Mouse (Mus musculus): ENCODE measurements around the gene Ctdsp2. TPM values are rescaled to one million over a fixed set of nuclear protein-coding genes. Genes with fewer than 3 reads are reported as not detected.

The Ctdsp2 gene
- polyA plus RNA-seq, 1 experiment from 2014 or later, result 33.3 TPM

DNA sequence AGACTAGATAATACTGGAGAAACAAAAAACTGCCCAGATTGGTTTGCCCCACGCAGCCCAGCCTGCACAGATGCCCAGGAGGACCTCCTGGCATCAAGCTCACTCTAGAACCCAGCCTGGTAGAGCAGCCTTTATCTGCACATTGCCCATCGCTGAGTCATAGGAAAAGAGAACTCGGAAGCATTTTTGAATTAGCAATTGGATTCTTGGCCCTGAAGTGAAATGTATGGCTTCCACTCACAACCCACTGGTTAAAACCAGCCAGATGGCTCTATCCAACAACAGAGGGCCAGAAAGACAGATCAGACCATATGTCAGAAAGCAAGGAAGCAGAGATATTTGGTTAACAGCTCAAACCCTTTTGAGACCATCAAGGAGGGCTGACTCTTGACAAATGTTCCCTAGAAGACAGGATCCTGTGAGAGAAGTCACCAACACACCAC lies 25.5 kb upstream of the Ctdsp2 start:
- H3K4me3 ChIP-seq (ENCODE audit: inconsistent target), result no peak overlapping the region
- H3K79me2 ChIP-seq (ENCODE audit: inconsistent target), result no peaks in the 10 kb centered on the region
- no peak overlapping the region for H3K27ac ChIP-seq
- no peaks in the 10 kb centered on the region for H3K36me3 ChIP-seq (ENCODE audit: inconsistent target)
- WGBS (ENCODE audit: missing documents), result 81% methylated on average over 3 of the region's 3 CpGs

DNA sequence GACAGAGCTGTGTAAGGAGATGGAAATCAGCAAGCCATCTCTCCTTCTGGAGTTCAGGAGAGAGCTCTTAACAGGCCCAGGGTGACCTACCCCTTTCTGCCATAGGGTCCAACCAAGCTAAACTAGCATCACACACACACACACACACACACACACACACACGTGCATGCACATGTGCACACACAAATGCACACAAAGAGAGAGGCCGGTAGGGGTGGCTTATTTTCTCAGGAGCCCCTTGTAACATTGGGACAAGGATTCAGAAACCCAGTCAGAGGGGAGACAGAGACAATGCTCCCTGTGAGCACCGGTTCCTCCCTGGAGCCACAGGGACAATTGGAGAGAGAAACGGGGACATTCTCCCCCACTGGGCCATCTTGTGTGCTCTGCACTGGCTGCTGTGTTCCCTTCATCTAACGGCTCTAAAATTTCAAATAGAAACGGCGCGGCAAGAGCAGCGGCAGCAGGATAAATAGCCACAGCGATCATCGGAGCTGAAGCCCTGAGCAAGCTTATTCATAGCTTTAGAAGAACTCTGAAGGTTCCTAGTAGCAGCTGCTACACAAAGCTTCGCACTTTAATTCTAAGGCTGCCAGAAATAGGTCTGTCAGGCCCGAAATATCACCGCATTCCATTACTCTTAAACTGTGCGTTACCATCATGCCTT lies 21.7 kb upstream of the Ctdsp2 start:
- 79% methylated on average over 15 of the region's 15 CpGs for WGBS (ENCODE audit: missing documents)
- H3K4me3 ChIP-seq (ENCODE audit: inconsistent target), result no peak overlapping the region
- H3K79me2 ChIP-seq (ENCODE audit: inconsistent target), result no peaks in the 10 kb centered on the region
- H3K36me3 ChIP-seq (ENCODE audit: inconsistent target), result no peaks in the 10 kb centered on the region
- no peak overlapping the region for H3K27ac ChIP-seq

DNA sequence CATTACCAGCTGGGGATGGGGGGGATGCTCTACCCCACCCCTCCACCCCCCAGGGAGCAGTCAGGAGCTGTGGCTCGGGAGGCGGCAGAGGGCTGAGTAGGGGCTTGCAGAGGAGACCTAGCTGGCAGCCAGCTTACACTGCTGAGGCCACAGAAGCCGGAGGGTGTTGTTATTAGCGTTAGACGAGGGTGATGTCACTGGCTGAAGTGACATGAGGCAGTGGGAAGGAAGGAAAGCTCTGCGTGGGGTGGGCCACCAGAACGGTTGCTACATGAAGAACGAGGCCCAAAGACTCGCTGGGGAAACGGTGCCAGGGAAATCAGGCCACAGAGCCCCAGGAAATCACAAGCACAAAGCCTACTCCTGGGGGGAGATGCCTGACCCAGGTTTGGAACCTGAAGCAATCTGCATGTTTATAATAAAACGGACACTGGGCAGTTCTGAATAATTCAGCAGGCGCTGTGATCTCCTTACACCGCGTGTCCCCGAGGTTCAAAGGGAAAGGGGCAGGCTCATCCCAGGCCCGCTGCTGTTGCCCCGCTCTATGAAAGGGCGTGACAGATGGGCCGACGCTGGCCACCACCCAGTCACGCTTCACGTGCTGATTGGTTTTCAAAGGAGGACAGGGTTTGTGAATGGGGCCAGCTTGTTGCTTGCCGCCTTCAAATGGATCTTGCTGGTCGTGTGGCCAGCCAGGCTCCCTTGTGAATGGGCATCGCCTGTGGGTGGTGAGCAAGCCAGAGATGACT lies 21.0 kb upstream of the Ctdsp2 start:
- Histone ChIP-seq H3K27ac (no peak overlapping the region), H3K36me3 (ENCODE audit: inconsistent target) (no peaks in the 10 kb centered on the region), H3K4me3 (ENCODE audit: inconsistent target) (no peak overlapping the region), H3K79me2 (ENCODE audit: inconsistent target) (no peaks in the 10 kb centered on the region)
- 32% methylated on average over 24 of the region's 25 CpGs for WGBS (ENCODE audit: missing documents)

DNA sequence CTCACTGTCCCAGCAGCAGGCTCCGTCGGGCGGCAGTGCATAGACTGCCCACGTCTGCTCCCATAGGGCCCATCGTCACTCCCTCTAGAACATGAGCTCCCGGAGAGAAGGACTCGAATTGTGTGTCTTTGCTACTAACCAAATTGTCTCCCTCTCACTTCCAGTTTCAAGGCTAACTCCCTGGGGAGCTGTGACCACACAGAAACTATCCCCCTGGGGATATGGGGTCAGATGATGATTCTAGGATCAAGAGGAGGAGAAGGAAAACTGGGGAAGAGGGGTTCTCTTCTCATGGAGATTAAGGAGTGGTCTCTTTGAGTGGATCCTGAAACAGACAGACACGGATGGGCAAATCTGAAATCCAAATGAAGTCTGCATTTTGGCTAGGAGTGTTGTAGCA lies 18.0 kb upstream of the Ctdsp2 start:
- H3K27ac ChIP-seq, result no peak overlapping the region
- no peaks in the 10 kb centered on the region for H3K79me2 ChIP-seq (ENCODE audit: inconsistent target)
- no peak overlapping the region for H3K4me3 ChIP-seq (ENCODE audit: inconsistent target)
- 90% methylated on average over 8 of the region's 8 CpGs for WGBS (ENCODE audit: missing documents)
- H3K36me3 ChIP-seq (ENCODE audit: inconsistent target), result no peaks in the 10 kb centered on the region

DNA sequence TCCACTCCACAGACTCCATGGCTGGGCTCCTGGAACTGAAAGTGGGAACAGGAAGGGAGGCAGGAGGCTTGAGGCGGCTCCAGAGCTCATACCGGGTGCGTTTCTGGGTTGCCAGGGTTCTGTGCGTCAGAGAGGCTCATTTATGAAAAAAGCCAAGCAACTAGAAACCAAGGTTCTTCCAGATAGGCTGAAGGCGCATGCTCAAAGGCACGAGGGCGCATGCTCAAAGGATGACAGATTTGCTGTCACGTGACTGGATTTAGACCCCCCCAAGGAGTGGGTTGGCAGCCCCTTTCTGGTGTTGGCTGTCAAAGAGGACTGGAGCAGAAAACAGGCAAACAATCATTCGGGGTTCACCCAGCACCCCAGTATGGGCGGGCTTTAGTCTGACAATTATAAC lies 16.8 kb upstream of the Ctdsp2 start:
- WGBS (ENCODE audit: missing documents), result 77% methylated on average over 8 of the region's 10 CpGs
- no peaks in the 10 kb centered on the region for H3K79me2 ChIP-seq (ENCODE audit: inconsistent target)
- no peak overlapping the region for H3K4me3 ChIP-seq (ENCODE audit: inconsistent target)
- no peaks in the 10 kb centered on the region for H3K36me3 ChIP-seq (ENCODE audit: inconsistent target)
- H3K27ac ChIP-seq, result no peak overlapping the region

DNA sequence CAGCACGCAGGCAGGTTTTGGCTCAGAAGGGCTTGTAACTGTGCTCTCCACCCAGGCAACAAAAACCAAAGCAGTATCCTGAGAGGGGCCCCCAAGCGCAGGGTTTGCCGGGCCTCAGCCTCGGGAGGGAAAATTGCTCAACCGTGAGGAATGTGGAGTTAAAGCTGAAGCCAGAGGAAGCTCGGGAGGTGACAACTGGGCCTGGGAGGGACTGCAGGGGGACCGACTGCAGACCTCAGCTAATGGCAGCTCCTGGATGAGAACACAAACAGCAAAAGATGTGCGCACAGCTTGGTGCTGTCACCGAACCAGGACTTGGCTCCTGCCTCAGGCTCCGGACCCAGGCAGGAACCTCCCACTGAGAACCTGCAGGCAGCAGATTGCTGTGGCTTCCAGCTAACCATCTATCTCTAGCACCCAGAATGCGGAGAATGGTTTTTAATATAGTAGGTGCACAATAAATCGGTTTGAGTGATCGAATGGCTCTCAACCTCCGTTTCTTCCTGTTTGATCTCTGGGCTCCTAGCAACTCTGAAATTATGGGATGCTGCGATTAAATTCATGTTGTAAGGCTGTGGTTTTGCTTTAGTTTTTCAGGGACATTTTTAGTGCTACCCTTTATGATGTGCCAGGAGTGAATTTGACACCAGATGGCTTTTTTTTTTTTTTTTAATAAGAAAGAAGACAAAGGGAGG lies 16.1 kb upstream of the Ctdsp2 start:
- WGBS (ENCODE audit: missing documents), result 51% methylated on average over 15 of the region's 15 CpGs
- H3K27ac ChIP-seq, result no peak overlapping the region
- no peaks in the 10 kb centered on the region for H3K36me3 ChIP-seq (ENCODE audit: inconsistent target)
- no peaks in the 10 kb centered on the region for H3K79me2 ChIP-seq (ENCODE audit: inconsistent target)
- H3K4me3 ChIP-seq (ENCODE audit: inconsistent target), result no peak overlapping the region

DNA sequence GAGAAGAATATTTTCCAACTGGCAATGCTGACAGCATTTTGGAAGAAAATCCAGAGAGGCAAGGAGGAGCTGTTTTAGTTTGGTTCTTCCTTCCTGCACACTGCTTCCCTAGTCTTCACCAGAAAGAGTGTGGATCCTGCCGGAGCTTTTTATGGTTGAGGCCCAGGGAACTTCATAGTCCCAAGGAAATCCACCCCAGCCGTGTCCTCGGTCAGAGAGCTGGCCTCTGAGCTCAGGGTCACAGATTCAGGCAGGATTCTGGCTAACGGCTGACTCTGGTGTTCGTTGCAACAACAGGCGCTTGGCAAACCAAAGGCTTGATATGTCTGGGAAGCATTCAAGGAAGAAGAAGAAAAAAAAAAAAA lies 15.6 kb upstream of the Ctdsp2 start:
- Histone ChIP-seq H3K79me2 (ENCODE audit: inconsistent target) (no peaks in the 10 kb centered on the region), H3K4me3 (ENCODE audit: inconsistent target) (no peak overlapping the region), H3K27ac (no peak overlapping the region), H3K36me3 (ENCODE audit: inconsistent target) (no peaks in the 10 kb centered on the region)
- 93% methylated on average over 5 of the region's 6 CpGs for WGBS (ENCODE audit: missing documents)

DNA sequence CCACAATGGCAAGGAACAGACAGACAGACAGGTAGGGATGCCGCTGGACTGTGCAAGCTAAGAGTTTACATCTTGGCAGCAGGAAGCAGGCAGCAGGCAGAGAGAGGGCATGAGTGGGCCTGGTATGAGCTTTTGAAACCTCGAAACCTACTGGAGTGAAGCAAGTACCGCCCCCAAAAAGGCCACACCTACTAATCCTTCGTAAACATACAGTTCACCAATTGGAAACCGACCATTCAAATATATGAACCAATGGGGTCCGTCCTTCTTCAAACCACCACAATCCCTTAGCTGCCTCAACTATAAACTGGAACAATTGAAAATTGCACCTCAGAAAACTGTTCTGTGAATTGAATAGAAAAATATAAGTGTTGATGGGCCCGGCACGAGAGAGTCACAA lies 14.7 kb upstream of the Ctdsp2 start:
- WGBS (ENCODE audit: missing documents), result 92% methylated on average over 7 of the region's 8 CpGs
- Histone ChIP-seq H3K36me3 (ENCODE audit: inconsistent target) (no peaks in the 10 kb centered on the region), H3K4me3 (ENCODE audit: inconsistent target) (no peak overlapping the region), H3K79me2 (ENCODE audit: inconsistent target) (no peaks in the 10 kb centered on the region), H3K27ac (no peak overlapping the region)

DNA sequence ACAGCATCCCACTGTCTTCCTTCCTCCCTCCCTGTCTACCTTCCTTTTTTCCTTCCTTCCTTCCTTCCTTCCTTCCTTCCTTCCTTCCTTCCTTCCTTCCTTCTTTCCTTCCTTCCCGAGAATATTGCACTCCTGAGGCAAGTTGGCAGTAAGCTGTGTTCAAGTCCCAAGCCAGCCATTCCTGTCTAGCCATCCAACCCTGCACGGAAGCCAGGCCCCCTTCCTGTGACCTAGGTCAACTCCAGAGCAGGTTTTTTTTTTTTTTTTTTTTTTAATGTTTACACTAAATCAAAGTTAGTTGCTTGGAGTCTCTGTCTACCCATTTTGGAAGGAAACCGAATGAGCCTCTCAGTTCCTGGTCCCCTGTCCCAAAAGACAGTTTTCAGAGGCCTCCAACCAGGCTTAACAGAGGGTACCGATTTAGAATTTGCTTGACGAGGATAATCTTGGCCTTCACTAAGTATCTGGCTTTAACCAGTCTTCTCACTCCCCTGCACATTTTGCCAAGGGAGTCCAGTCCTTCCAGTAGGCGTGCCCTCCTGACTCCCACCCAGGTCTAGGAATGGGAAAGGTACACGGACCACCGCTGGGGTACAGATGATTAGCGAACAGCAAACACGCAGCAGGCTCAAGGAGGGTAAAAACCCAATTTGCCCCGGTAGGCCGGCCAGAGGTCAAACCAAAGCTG lies 7.0 kb upstream of the Ctdsp2 start:
- H3K36me3 ChIP-seq (ENCODE audit: inconsistent target), result no peaks in the 10 kb centered on the region
- H3K79me2 ChIP-seq (ENCODE audit: inconsistent target), result no peaks in the 10 kb centered on the region
- H3K27ac ChIP-seq, result no peak overlapping the region
- H3K4me3 ChIP-seq (ENCODE audit: inconsistent target), result no peak overlapping the region
- 84% methylated on average over 12 of the region's 12 CpGs for WGBS (ENCODE audit: missing documents)

DNA sequence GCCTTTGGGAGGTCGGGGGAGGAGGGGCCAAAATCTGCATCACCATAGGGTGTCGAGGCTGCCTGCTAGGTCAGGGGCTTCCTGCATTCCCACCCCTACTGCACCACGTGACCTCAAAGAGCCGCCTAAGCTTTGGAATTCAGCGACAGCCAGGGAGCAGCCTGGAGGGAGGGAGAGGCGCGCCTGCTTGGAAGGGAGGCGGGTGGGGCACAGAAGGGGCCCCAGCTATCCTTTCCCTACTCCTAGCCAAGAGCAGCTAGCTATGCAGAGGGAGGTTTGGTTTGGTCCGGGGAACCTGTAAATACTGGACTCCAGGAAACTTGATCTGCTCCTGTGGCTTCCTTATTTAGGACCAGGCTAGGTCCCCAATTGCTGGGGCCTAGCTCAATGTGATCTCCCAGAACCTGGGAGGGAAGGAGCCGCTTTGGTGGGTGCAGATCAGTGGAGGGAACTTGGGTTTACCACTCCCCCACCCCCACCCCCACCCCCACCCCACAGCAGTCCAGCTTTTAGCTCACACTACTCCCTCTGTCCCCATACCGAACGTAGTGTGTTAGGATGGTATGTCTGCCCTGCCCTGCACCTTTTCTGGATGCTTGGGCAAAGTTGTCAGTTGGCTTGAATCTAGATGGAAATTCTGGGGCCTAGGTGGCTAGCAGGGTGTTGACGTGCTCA lies 6.3 kb upstream of the Ctdsp2 start:
- Histone ChIP-seq H3K36me3 (ENCODE audit: inconsistent target) (no peaks in the 10 kb centered on the region), H3K27ac (no peak overlapping the region), H3K79me2 (ENCODE audit: inconsistent target) (no peaks in the 10 kb centered on the region), H3K4me3 (ENCODE audit: inconsistent target) (no peak overlapping the region)
- 87% methylated on average over 13 of the region's 13 CpGs for WGBS (ENCODE audit: missing documents)

DNA sequence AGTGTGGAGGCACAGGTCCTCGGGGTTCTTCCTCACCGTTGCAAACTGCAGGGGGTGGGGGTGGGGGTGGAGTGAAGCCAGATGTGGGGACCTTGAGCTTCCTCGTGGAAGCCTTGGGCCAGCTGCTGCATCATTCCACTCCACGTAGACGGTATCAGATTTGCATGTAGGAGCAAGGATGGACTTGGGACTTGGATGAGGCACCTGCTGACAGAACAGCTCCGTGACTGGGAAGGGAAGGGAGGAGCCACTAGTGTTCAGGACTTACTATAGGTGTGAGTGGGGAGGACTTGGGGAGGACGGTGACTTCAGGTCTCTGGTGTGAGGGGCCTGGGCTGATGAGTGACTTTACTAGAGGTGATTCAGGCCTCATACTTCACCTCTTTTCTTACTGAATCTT lies 5.5 kb upstream of the Ctdsp2 start:
- 61% methylated on average over 7 of the region's 7 CpGs for WGBS (ENCODE audit: missing documents)
- Histone ChIP-seq H3K79me2 (ENCODE audit: inconsistent target) (no peaks in the 10 kb centered on the region), H3K36me3 (ENCODE audit: inconsistent target) (no peaks in the 10 kb centered on the region), H3K27ac (no peak overlapping the region), H3K4me3 (ENCODE audit: inconsistent target) (no peak overlapping the region)

DNA sequence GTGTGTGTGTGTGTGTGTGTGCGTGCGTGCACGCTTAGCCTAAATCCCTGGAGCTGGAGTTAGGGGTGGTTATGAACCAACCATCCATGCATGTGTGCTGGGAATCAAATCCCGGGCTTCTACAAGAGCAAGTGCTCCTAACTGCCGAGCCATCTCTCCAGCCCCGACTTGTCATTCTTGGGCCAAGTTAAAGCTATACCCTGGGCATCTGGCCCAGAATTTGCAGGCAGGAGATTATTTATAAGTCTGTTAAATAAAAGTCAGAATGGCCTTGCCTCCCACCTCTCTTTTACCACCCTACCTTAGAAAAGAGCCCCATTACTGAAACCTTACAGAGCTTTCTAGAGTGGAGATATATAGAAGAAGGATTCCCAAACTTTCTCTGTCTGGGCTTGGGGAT lies 2.8 kb upstream of the Ctdsp2 start:
- Histone ChIP-seq H3K79me2 (ENCODE audit: inconsistent target) (peaks cover 11% of the 10 kb centered on the region), H3K36me3 (ENCODE audit: inconsistent target) (no peaks in the 10 kb centered on the region), H3K4me3 (ENCODE audit: inconsistent target) (no peak overlapping the region), H3K27ac (no peak overlapping the region)
- 96% methylated on average over 4 of the region's 6 CpGs for WGBS (ENCODE audit: missing documents)

DNA sequence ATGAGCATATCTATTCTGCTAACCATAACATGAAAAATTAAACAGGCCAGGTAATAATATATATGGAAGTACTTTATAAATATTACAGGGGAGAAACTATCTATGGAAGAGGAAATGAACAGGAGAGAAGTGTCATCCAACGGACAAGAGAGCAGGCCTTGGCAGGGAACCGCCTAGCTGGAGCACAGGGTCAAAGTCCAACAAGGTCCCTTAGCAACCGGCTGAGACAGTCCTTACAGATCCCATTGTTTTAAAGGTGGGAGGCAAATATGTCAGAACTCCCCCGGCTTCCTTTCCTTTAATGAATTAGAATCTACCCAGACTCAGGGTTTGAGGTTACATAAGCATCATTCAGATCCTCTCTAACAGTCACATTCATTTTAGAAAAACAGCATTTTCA lies 1.4 kb upstream of the Ctdsp2 start:
- Histone ChIP-seq H3K4me3 (ENCODE audit: inconsistent target) (no peak overlapping the region), H3K36me3 (ENCODE audit: inconsistent target) (no peaks in the 10 kb centered on the region), H3K79me2 (ENCODE audit: inconsistent target) (peaks cover 24% of the 10 kb centered on the region), H3K27ac (no peak overlapping the region)
- WGBS (ENCODE audit: missing documents), result 92% methylated on average over 4 of the region's 4 CpGs

DNA sequence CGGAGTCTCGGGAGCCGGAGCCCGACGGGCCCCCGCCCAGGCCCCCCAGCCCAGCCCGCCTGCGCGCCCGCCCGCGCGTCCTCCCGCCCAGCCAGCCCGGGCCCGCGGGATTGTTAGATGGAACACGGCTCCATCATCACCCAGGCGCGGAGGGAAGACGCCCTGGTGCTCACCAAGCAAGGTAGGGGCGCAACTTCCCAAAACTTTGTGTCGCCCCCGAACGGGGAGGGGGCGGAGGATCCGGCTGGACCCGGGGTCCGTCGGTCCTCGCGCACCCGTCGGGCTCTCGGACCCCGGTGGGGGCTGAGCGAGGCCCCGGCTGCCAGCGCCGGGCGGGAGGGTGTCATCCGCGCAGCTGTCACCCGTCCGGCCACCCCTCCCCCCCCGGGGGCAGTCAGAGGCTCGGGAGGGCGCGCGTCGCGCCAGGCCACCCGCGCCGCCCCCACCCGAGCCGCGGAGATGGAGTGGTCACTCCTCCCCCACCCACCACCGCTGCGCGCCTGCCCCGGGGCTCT lies 661 bp downstream of the Ctdsp2 start:
- Histone ChIP-seq H3K36me3 (ENCODE audit: inconsistent target) (no peaks in the 10 kb centered on the region), H3K79me2 (ENCODE audit: inconsistent target) (peaks cover 45% of the 10 kb centered on the region), H3K4me3 (ENCODE audit: inconsistent target) (peak overlapping the region; percentile 11; the same call in 1 of the 2 replicates), H3K27ac (no peak overlapping the region)
- WGBS (ENCODE audit: missing documents), result 4% methylated on average over 33 of the region's 62 CpGs

All from macrophage (primary cell).